Mouse (Mus musculus): ENCODE results near the gene Agps.
"Not testable (repeated sequence)": the region's sequence is repeated elsewhere in the genome, so short reads cannot be mapped to it uniquely, and the experiment has no call there.

Agps gene

DNA sequence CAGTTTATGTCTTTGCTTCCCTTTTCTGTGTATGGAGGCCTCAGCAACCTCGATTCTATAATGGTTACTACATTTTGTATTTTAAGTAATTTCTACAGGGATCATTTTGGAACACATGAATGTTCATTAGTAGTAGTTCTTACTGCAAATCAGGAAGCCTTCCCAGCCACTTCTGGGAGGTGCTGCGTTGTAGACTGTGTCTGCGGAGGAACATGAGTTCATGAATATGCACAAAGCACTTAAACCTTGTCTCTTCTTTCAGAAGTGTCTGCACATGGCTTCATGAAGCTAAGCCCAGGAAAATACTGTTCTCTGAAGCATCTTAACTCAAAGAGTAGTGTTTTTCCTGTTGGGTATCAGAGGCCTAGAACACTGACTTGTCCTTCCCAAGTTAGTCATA, 96.0 kb downstream of the Agps start:
- intact Hi-C loops (cut with DNase I) = no loop called here

GRCm38 (mm10) chr2:75929141-75929540, 97.2 kb downstream of the Agps start:
- intact Hi-C loops (cut with DNase I) = no loop called here

DNA sequence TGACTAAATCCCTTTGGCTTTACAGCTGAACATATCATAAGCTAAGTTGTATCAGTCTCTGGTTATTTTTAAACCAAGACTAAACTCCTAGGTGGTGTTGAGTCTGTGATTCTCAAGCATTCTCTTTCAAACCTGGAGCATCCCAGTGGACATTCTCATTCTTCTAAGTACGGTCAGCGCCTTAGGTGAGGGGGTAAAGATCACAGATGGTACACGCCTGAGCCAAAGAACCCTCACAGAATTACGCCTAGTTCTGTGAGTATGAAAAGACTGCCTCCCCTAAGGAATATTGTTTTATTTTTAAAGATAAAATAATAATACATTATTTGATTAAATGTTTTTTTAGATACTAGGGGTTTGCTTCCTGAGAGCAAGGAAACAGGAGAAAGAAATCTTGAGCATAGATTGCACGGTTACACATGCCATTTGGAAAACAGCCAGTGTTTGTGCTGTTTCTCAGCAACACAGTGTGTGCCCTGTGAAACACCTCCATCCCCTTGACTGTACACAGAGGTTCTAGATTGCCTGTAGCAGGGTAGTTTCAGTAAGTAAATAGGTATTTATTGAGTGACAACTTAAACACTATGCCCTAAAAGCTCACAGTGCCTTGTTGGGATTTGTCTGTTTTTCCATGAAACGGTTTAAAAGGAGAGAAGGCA, 97.9 kb downstream of the Agps start:
- intact Hi-C loops (cut with DNase I) = no loop called here

DNA sequence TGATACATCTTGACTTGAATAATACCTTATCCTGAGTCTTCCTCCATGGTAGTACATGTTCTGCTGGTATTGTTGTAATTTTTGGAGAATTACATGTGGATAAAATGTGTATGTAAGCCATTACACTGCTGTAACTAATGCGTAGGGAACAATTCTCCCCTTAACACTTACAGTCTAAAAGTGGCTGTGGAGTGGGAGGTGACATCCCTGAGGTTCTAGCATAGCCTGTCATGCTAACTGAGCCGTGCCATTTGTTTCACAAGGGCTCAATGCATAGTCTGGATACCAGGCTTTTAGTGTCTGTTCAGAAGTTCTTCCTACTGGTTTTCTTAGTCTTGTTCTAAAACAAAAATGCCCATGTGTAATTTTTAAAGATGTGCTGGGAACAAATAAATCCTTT, 99.0 kb downstream of the Agps start:
- intact Hi-C loops (cut with DNase I) = no loop called here

- intact Hi-C loops (cut with DNase I) = no loop called here
Observed at GRCm38 (mm10) chr2:75933541-75933940, 101.6 kb downstream of the Agps start.

GRCm38 (mm10) chr2:75936685-75937084, 104.7 kb downstream of the Agps start:
- intact Hi-C loops (cut with DNase I) = not testable (repeated sequence)

DNA sequence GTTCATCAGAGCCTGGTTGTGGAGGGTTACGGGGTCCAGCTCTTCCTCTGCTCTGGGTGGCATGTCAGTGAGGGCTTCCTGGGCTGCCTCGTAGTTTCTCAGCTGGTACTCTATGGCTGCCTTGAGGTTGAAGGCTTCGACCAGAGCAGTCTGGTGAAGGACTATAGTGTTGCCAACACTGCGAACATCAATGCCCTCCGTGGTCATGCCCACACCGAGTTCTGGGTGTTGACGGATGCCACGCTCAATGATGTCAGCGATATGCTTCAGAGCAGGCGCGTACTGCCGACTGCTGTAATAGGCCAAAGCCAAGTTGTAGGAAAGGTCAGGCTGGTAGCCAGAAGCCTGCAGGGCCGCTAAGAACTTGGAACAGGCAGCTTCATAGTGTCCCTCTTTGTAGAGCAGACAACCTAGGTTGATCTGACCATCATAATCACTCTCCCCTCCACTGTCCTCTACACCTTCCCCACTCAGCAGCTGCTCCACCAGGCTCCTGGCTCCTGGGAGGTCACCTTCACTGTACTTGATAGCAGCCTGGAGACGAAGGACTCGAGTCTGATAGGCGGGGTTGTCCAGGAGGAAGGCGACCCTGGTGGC, 105.6 kb downstream of the Agps start:
- intact Hi-C loops (cut with DNase I) = not testable (repeated sequence)

DNA sequence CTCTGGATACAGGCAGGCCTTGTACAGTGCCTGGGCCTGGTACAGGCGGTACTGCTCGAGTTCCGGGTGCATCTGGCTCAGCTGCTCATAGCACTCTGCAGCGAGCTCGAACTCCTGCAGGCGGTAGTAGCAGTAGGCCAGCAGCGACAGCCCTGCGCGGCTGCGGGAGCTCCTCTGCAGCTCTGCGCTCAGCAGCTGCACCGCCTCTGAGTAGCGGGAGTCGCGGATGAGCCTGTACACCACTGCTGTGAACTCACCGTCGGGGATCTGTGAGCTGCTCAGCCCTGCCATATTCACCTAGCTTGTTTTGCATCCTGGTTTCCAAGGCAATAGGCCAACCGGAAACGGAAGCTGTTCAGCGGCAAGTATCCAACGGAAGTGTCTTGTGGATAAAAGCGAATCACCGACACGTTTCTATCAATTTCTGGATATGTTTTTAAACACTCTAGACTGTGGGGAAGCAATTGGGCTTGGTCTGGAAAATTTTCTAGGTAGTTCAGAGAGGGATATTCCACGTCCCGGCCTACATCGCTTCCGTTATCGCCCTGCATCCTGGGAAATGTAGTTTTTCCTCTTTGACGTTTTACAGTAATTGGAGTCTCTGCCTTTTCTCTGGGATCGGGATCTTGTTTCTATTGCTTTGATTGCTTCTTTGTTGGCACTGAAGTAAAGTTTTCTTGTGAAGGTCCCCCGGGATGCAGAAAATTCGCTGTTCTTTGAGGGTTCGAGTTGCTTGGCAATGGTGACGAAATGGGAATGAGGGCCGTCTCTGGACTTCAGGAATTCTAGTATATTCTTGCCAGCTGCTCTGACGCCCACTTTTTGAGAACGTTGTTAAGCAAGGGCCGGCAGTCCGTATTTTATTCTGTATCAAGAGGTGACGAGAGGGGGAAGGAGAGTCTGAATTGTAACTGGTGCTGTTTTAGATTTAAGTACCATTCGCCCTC, 106.4 kb downstream of the Agps start, which contains the start of gene Ttc30b:
Gene Ttc30b (minus strand): TSS at position 469 of the 947 bp plus-strand sequence.
- intact Hi-C loops (cut with DNase I) = no loop called here

DNA sequence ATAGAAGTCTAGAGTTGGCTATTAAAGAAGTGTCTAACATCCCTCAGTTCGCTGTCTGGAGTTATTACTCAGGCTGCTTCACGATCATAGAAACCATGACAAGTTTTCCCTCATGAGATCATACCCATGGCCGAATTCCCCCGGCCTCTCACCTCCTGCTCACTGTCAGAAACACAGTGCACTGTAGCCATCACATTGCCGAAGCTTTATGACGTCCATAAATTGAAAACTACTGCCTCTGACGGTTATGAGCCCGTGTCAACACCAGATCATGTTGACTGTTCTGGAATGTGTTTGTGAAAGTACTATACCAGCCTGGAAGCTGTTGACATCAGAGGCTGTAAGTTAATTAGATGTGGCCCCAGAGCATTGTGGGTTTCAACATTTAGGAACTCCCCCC, 118.7 kb downstream of the Agps start:
- intact Hi-C loops (cut with DNase I) = no loop called here

DNA sequence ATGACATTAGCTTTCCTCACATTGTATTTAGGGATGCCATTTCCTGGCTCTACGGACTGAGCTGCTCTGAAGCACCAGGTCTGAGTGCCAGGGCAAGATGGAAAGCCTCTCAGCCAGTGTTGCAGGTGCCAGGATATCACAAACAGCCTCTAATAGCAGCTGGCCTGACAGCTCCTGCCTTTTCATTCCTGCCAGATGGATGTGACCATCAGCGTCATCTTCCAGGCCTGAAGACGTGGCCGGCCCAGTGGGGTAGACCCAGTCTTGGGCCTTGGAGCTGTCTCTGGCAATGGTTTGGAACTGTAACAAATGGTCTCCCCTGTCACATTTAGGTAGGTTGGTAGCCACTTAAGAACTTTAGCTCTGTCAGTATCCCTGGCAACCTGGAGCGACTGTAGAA, 121.3 kb downstream of the Agps start:
- intact Hi-C loops (cut with DNase I) = no loop called here

DNA sequence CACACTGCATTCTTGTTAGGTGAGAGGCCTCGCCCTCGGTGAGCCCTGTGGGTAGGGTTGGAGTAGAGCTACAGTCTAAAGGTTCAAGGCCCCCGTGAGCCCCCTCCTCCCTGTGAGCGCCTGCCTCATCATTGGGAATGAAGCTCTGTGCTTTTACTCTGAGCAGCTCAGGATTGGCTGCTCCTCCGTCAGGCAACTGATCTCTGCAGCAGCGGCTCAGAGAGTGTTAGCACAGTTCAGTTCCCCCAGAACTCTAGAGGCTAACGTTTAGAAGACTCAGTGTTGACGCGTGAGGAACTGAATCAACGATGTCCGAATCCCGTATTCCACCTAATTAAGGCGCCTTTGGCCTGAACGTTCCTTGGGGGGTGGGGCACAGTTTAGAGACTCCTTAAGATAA, 123.7 kb downstream of the Agps start:
- intact Hi-C loops (cut with DNase I) = no loop called here

DNA sequence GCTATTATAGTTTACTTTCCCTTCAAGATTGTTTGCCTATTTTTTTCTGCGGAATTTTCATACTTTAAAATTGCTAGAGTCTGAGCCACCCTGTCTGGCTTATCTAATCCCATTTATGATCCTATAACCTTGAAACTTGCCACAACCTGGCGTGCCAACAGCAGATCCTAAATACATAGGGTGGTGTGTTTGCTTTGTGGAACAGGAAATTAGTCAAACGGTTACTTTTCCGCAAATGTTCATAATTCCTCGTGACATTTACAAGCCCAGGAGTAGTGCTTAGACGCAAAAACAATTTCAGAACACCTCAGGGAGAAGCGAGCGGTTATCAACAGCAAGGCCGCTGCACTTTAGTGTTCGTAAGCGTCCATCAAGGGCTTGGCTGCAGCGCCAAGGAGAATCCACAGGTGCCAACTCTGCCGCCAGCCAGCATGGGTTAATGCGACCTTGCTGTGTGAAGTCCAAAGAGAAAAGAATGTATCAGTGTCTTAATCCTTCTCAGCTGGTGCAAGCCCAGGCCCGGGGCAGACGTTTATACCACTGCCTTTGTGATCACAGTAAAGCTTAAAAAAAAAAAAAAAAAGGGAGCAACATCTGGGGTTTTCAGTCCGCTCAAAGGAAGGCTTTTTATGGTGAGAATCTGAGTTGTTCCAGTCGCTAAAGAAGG, 127.3 kb downstream of the Agps start:
- intact Hi-C loops (cut with DNase I) = no loop called here

- intact Hi-C loops (cut with DNase I) = loop anchor here (5.0 kb wide), 2 partner anchors 43 to 353 kb away; no protein-coding TSS in a partner anchor
Observed at GRCm38 (mm10) chr2:75959850-75960365, 127.9 kb downstream of the Agps start.

GRCm38 (mm10) chr2:75960366-75961330, 128.7 kb downstream of the Agps start:
- intact Hi-C loops (cut with DNase I) = loop anchor here (5.0 kb wide), 2 partner anchors 43 to 353 kb away; no protein-coding TSS in a partner anchor

DNA sequence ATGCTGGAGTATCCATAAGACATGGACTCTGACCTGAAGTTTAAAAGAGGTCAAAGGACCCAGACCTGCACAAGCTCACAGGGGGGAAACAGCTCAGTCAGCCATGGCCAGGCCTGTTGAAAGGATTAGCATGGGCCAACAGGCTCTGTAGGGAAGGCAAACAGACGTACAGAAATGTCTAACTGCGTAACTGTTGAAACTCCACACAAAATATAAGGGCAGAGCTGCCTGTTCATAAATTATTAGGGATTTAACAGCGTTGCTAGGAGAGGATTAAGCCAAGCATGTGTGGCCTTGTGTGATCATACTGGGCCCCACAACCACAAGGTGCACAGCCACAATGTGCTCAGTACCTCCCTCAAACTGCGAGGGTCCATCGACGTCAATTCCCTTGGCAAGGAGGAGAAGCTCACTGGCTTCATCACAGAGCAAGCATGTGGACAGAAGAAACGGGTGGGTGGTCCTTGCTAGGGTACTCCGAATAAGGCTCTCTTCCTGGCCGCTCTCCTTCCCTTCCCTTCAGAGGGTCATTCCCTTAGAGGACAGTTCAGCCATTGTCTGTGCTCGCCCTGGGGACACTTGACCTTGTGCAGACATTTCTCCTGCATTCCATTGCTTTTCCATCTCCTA, 131.3 kb downstream of the Agps start:
- intact Hi-C loops (cut with DNase I) = loop anchor here (5.0 kb wide), 2 partner anchors 46 to 356 kb away; no protein-coding TSS in a partner anchor

DNA sequence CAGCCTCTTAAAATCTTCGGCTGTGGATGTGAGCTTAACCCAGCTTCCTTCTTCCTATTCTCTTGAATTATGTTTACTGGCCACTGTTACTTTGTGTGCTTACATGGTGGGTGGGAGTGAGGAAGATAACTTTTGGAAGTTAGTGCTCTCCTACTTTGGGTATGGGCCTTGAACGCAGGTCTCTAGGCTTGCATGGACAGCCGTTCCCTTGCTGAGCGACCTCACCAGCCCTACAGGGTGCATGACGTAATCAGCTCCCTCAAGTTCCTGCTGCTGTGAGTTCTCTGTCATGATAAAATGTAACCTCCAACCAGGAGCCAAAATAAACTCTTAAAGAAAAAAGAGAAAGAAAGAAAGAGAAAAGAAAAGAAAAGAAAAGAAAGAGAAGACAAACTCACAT, 132.1 kb downstream of the Agps start:
- intact Hi-C loops (cut with DNase I) = loop anchor here (2.0 to 5.0 kb wide), 3 partner anchors 47 to 357 kb away; no protein-coding TSS in a partner anchor

DNA sequence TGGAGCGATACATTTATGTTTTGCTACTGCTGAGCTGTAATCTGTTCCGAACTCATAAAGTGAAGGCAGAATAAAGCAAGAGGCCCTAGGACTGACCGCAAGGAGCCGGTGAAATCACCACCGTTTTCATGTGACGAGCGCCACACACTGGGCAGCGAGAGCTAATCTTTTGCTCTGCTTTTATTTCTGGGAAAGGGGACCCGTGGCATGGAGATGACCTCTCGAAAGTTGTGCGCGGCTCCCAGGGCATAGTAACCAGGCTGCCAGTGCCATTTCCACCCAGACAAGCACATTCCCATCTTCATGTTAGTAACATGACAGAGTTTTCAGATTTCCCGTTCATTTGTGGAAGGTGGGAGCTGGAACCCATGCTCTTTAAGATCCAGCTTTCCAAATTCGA, 132.5 kb downstream of the Agps start:
- intact Hi-C loops (cut with DNase I) = loop anchor here (2.0 to 5.0 kb wide), 3 partner anchors 47 to 357 kb away; no protein-coding TSS in a partner anchor

DNA sequence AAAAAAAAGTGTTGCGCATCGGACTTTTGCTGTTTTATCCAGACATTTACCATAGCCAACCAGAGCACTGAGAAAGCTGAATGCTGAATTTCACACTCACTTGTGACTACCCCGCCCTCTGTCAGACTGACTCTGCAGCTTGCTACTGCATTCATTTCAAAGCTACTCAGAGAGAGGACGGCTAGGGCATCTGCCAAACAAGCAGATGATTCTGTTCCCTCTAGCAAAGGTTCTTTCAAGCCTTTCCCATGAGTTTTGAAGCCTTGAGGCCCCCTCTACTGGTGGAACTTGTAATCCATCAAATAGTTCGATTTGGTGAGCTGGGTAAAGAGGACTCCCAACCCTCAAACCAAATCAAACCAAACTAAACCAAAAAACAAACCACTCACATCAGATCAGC, 133.0 kb downstream of the Agps start:
- intact Hi-C loops (cut with DNase I) = loop anchor here (2.0 to 5.0 kb wide), 4 partner anchors 48 to 358 kb away; no protein-coding TSS in a partner anchor

DNA sequence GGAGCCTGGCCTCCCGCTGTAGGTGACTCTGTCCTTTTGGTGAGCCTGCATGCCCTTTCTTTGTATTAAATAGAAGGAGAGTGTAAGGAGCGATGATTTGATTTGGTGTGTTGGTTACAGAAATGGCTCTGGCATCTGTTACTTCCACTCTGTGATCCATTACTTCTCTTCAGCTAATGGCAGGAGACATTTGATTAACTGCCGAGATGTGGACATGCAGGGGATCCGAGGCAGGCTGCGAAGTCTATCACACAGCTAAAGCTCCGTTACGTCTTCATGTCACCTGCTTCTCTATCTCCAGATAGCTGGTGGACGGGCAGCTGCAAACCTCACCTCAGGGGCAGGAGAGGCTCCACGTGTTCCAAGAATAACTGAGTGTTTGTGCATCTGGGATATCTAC, 142.2 kb downstream of the Agps start:
- intact Hi-C loops (cut with DNase I) = no loop called here

Data from adrenal gland (tissue).